Mouse (Mus musculus) heart, embryonic 13.5 days (tissue): Measurements from ENCODE around the gene Derl3. TPM values are rescaled to one million over a fixed set of nuclear protein-coding genes. Genes with fewer than 3 reads are reported as not detected.

Experiments
- ATAC-seq: fragments of 200-750 bp; cut with Nextera tagmentation; 2 replicates; pipeline ENCODE4 v1.8.0; 2017; ENCODE audit warnings: moderate TSS enrichment; ENCODE audit not compliant: insufficient number of reproducible peaks, low FRiP score, low TSS enrichment; ENCODE audit errors: extremely low read depth
- H3K27ac ChIP-seq: fragments of 300-500 bp; sonication (generic); replicated peaks from 2 replicates; pipeline ENCODE4 v1.5.1; 2015; ENCODE audit warnings: moderate library complexity, mild to moderate bottlenecking, inconsistent platforms
- H3K27me3 ChIP-seq: fragments of 300-500 bp; sonication (generic); replicated peaks from 2 replicates; pipeline ENCODE4 v1.6.1; 2015; ENCODE audit warnings: mild to moderate bottlenecking, inconsistent platforms
- H3K36me3 ChIP-seq: fragments of 300-500 bp; sonication (generic); 2 replicates; pipeline ENCODE4 v1.6.1; 2015; ENCODE audit warnings: mild to moderate bottlenecking, inconsistent platforms
- H3K4me1 ChIP-seq: fragments of 300-500 bp; sonication (generic); 2 replicates; pipeline ENCODE4 v1.6.1; 2015; ENCODE audit warnings: inconsistent platforms
- H3K4me2 ChIP-seq: fragments of 300-500 bp; sonication (generic); 2 replicates; pipeline ENCODE4 v1.6.1; 2015; ENCODE audit warnings: inconsistent platforms, mild to moderate bottlenecking, moderate library complexity
- H3K4me3 ChIP-seq: fragments of 300-500 bp; sonication (generic); 2 replicates; pipeline ENCODE4 v1.5.1; 2015; ENCODE audit warnings: moderate library complexity, mild to moderate bottlenecking, inconsistent platforms
- H3K9ac ChIP-seq: fragments of 300-500 bp; sonication (generic); 2 replicates; pipeline ENCODE4 v1.6.1; 2015; ENCODE audit warnings: inconsistent platforms, mild to moderate bottlenecking, moderate library complexity
- H3K9me3 ChIP-seq: fragments of 300-500 bp; sonication (generic); 2 replicates; pipeline ENCODE4 v1.6.1; 2016; ENCODE audit warnings: inconsistent platforms
- WGBS: fragments of 180-500 bp; shearing (Covaris S2); methylation state at CpG from one replicate; pipeline ENCODE4 v1.1.7; 2015; ENCODE audit warnings: mixed read lengths; 5-methylcytosine and 5-hydroxymethylcytosine counted together
- polyA plus RNA-seq: library from polyadenylated mRNA; unstranded; fragments of >200 nt; fragmentation: Nextera tagmentation; extraction: Ambion mirVana; gene quantifications from 2 replicates; pipeline ENCODE4 v1.2.1, GENCODE M21; 2015

Gene Derl3
- polyA plus RNA-seq, 1 experiment from 2014 or later: 2.4 TPM

DNA sequence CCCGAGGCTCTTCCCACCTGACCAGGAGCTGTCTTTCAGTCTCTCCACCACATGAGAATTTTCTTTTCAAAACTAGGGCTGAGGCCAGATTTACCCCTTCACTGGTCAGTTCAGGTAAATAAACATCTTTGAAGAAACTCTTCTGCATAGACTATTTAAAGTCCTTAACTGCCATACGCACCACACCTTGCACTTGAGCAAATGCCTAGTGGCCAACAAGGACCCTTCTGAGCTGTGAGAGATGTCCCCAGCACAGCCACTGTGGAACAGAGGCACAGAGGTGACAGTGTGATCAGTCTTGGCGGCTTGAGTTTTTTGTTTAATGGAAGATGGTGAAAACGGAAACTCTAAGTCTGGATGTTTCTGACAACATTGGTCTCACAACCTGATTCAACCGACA is 25.8 kb downstream of the Derl3 start:
- WGBS: 82% methylated on average over 5 of the region's 5 CpGs
- H3K4me1 ChIP-seq: peaks cover 53% of the 10 kb centered on the region
- no peak for ATAC-seq

DNA sequence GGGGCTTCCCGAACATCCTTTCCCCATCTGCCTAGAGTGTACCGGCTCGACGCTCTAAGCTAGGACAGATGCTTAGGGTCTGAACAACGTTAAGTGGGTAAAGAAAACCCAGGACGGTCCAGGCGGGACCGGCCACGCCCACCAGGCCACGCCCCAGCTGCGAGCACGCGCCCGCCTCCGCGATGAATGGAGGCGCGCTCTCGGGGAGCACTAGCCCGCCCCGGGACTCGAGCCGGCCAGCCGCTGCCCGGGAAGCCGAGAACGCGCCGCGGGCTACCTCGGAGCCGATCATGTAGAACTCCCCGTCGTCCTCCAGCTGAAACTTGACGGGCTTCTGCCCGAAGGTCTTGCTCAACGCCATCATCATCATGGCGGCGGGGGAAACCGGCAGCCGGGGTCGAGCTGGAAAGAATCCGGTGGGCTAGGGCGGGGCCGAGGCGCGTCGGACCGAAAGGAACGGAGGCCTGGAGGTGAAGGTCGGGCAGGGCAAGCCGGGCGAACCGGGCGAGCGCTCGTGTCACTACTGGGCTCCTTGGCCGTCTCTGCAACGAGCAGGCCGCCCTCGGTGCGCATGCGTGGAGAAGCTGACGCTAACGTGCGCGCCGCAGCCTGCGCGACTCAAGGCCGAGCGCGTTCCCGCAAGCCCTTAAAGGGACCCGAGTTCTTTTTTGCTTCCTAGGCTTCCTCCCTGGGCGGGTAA is 28.0 kb downstream of the Derl3 start, which contains the start of gene Smarcb1:
Smarcb1 (minus strand) TSS at position 592 of the 700 bp plus-strand sequence.
- peaks cover 38% of the 10 kb centered on the region for H3K4me1 ChIP-seq
- no peaks in the 10 kb centered on the region for H3K9me3 ChIP-seq
- H3K27me3 ChIP-seq: no peaks in the 10 kb centered on the region
- H3K27ac ChIP-seq: peak within 1 kb of the TSS; percentile 93
- peaks cover 53% of the 10 kb centered on the region for H3K36me3 ChIP-seq
- peak; percentile 82 for ATAC-seq
- under 1% methylated on average over 76 of the region's 76 CpGs for WGBS
- peak within 1 kb of the TSS; percentile 84 for H3K4me3 ChIP-seq
- H3K4me2 ChIP-seq: peak within 1 kb of the TSS; percentile 80
- H3K9ac ChIP-seq: peak within 1 kb of the TSS; percentile 90

More for the DNA sequence above, 25.8 kb downstream of the Derl3 start:
- Histone ChIP-seq H3K9me3 (no peaks in the 10 kb centered on the region), H3K4me2 (no peak overlapping the region), H3K27ac (no peak overlapping the region), H3K27me3 (no peaks in the 10 kb centered on the region), H3K36me3 (peaks cover 59% of the 10 kb centered on the region), H3K4me3 (no peak overlapping the region), H3K9ac (no peak overlapping the region)

DNA sequence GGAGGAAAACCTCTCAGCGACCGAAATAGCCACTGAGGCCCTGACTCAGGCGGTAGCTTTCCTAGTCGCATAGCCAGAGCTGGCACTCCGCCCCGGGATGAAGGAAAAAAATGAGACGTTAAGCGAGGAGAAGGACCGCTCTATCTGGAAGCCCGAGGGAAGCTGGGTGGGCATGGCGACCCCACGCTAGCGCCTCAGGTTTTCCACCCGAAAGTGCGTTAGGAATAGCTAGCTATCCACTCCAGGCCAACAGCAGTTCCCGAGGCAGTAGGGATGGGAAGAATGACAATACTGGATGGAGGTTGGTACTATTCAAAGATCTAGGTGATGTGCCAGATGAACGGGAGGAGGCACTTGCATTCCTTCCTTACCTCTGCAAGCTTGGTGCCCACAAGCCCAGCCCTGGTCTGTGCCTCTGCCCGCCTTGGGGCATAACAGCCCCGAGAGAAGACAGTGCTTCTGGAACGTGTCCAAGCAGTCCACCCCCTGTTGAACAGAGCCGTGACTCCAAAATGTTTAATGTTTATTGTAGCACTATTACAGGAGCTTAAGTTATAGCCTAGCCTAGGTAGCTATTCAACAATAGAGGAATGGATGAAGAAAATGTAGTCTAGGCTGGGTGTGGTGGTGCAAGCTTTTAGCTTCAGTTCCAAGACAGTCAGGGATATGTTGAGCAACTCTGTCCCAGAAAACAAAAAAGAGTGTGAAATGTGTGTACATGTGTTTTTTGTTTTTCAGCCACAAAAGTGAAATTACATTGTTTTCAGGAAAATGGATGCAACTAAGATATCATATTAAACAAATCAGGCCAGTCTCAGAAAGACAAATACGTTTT is 28.7 kb downstream of the Derl3 start:
- no peak for ATAC-seq
- WGBS: 3% methylated on average over 22 of the region's 22 CpGs
- Histone ChIP-seq H3K4me3 (peak overlapping the region; percentile 84), H3K4me2 (peak overlapping the region; percentile 80), H3K4me1 (peaks cover 37% of the 10 kb centered on the region), H3K9me3 (no peaks in the 10 kb centered on the region), H3K27me3 (no peaks in the 10 kb centered on the region), H3K27ac (peak overlapping the region; percentile 93), H3K36me3 (peaks cover 53% of the 10 kb centered on the region), H3K9ac (peak overlapping the region; percentile 90)

DNA sequence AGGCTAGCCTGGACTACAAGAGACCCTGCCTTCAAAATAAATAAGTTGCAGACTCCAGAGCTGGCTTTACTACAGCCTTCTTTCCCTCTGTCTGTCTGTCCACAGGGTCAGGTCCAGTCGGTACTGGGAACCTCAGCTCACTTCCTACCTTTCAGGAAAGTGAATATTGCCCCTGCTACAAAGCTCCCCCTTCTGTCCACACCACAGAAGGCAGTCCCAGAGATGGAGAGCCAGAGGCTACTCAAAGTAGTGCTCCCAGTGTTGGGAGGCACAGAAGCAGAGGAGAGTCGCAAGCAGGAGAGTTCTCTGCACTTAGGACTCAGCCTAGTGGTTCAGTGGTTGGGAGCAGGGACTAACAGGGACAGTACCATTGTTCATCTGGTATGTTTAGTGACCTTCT is 31.1 kb downstream of the Derl3 start:
- Histone ChIP-seq H3K4me2 (no peak overlapping the region), H3K36me3 (peaks cover 48% of the 10 kb centered on the region), H3K27ac (no peak overlapping the region), H3K9me3 (no peaks in the 10 kb centered on the region), H3K4me1 (peaks cover 25% of the 10 kb centered on the region), H3K27me3 (peaks cover 4% of the 10 kb centered on the region; the same call in 1 of the 2 replicates), H3K9ac (no peak overlapping the region), H3K4me3 (no peak overlapping the region)
- no peak for ATAC-seq
- 48% methylated on average over 2 of the region's 2 CpGs for WGBS

- ATAC-seq: no peak
- peaks cover 47% of the 10 kb centered on the region for H3K36me3 ChIP-seq
- no peak overlapping the region for H3K4me3 ChIP-seq
- peaks cover 27% of the 10 kb centered on the region for H3K4me1 ChIP-seq
- no peaks in the 10 kb centered on the region for H3K9me3 ChIP-seq
- H3K4me2 ChIP-seq: no peak overlapping the region
- H3K27ac ChIP-seq: no peak overlapping the region
- no peak overlapping the region for H3K9ac ChIP-seq
- H3K27me3 ChIP-seq: peaks cover 15% of the 10 kb centered on the region
- whole genome bisulfite sequencing: 61% methylated on average over 13 of the region's 13 CpGs
These were observed 33.2 kb downstream of the Derl3 start for GRCm38 (mm10) chr10:75926396-75926795.

- Histone ChIP-seq H3K27me3 (peaks cover 29% of the 10 kb centered on the region), H3K9ac (no peak overlapping the region), H3K9me3 (no peaks in the 10 kb centered on the region), H3K4me1 (peaks cover 36% of the 10 kb centered on the region), H3K4me2 (peak overlapping the region; percentile 92), H3K36me3 (peaks cover 29% of the 10 kb centered on the region), H3K27ac (no peak overlapping the region), H3K4me3 (0 out of 2 replicates have a peak overlapping the region, but pooled peaks have one; percentile 2)
- WGBS: 11% methylated on average over 6 of the region's 6 CpGs
- ATAC-seq: no peak
These were observed 37.1 kb downstream of the Derl3 start for GRCm38 (mm10) chr10:75930304-75930703.

DNA sequence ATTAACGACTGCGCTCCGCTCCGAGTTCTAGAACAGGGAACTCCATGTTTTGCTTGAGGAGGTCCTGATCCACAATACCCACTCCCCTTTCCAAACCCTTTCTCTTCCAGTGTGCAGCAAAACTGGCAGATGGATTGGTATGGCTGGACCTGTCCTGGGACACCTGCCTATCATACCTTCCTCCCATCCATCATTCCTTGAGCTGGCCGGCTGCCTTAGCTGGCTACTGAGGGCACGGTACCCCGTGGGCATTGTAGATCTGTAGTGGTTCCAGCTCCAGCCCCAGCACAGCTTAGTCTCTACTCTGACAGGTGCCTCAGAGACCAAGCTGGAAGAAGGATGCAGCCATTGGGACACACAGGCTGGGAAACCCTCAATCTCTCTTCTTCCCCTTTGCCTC is 38.1 kb downstream of the Derl3 start:
- H3K9ac ChIP-seq: peak overlapping the region; percentile 67; the same call in 1 of the 2 replicates
- peaks cover 39% of the 10 kb centered on the region for H3K27me3 ChIP-seq
- H3K4me3 ChIP-seq: peak overlapping the region; percentile 65
- no peak for ATAC-seq
- no peak overlapping the region for H3K27ac ChIP-seq
- 21% methylated on average over 7 of the region's 7 CpGs for WGBS
- H3K9me3 ChIP-seq: no peaks in the 10 kb centered on the region
- peaks cover 40% of the 10 kb centered on the region for H3K4me1 ChIP-seq
- H3K4me2 ChIP-seq: peak overlapping the region; percentile 92
- peaks cover 21% of the 10 kb centered on the region for H3K36me3 ChIP-seq

DNA sequence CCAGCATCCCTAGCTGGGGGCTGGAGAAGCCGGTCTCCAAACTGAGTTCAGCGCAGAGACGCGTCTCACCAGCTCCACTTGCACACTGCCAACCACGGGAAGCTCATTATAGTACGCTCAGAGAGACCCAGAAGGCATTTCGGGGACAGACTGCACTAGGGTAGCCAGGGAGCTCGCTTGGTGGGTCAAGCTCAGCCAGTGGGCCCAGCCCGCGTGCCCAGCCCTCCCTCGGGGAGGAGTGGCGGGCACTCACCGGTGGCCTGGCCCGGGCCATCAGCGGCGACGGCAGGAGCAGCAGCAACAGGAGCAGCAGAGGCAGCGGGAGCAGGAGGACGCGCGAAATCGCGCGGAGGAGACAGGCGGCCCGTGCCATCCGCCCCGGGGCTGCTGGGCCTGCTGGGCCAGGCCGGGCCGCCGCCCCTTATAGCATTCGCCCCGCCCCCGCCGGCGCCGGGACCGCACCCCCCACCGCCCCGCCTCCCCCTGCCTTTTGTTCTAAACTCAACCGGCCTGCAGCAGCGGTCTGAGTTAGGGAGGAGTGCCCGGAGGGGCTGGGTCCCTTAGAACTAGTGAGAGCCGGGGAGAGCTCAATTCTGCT is 39.0 kb downstream of the Derl3 start:
- Histone ChIP-seq H3K4me2 (peak overlapping the region; percentile 92), H3K4me3 (peak overlapping the region; percentile 65), H3K27me3 (peaks cover 48% of the 10 kb centered on the region), H3K36me3 (peaks cover 12% of the 10 kb centered on the region), H3K27ac (peak overlapping the region; percentile 34), H3K4me1 (peaks cover 48% of the 10 kb centered on the region), H3K9me3 (no peaks in the 10 kb centered on the region), H3K9ac (peak overlapping the region; percentile 93)
- ATAC-seq: peak; percentile 51; the same call in 1 of the 2 replicates
- WGBS: under 1% methylated on average over 44 of the region's 44 CpGs

GRCm38 (mm10) chr10:75932891-75933290 is 39.7 kb downstream of the Derl3 start, which contains the start of gene Chchd10:
Gene Chchd10, plus strand, starts transcription at chr10:75933130.
- Histone ChIP-seq H3K27me3 (peaks cover 49% of the 10 kb centered on the region), H3K9me3 (no peaks in the 10 kb centered on the region), H3K4me3 (peak within 1 kb of the TSS; percentile 65), H3K4me1 (peaks cover 55% of the 10 kb centered on the region), H3K4me2 (peak within 1 kb of the TSS; percentile 92), H3K36me3 (peaks cover 5% of the 10 kb centered on the region), H3K27ac (peak within 1 kb of the TSS; percentile 34), H3K9ac (peak within 1 kb of the TSS; percentile 93)
- no peak for ATAC-seq
- WGBS: 35% methylated on average over 6 of the region's 6 CpGs

DNA sequence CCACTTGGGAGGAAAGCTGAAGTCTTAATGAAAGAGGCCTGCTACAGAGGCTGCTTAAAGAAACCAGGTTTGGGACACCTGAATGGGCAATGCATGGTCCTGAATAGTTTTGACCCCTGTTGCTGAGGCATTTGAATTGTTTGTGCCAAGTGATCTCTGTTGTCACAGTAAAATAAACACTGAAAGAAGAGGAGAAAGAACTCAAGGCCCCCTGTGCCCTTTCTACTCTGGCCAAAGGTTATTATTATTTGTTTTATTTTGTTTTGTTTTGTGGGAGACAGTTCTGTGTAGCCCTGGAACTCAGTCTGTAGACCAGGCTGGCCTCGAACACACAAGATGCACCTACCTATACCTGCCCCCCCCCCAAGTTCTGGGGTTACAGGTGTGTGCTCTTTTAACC is 41.8 kb downstream of the Derl3 start:
- Histone ChIP-seq H3K9me3 (no peaks in the 10 kb centered on the region), H3K9ac (peak overlapping the region; percentile 91), H3K27me3 (peaks cover 43% of the 10 kb centered on the region), H3K4me1 (peaks cover 59% of the 10 kb centered on the region), H3K27ac (no peak overlapping the region), H3K4me2 (peak overlapping the region; percentile 78), H3K4me3 (peak overlapping the region; percentile 69), H3K36me3 (peaks cover 4% of the 10 kb centered on the region; the same call in 1 of the 2 replicates)
- no peak for ATAC-seq
- whole genome bisulfite sequencing: 50% methylated on average over 1 of the region's 1 CpGs
